ENCODE assay signal across 8 mouse cellular contexts in genomic region chr2:31087663-31088661, GRCm38 (mm10). TPM values are rescaled to one million over a fixed set of nuclear protein-coding genes. Genes with fewer than 3 reads are reported as not detected.
DNase-seq lines count a peak whose midpoint lies in the region; ATAC-seq lines count a peak whose summit lies in the region.

No protein-coding gene starts in this region.

- no peak overlapping the region; the same call in 1 of the 2 replicates for H3K9ac ChIP-seq in forebrain, embryonic 14.5 days (ENCODE audit: low read length)
- H3K9ac ChIP-seq in hindbrain, embryonic 16.5 days (ENCODE audit: low read depth, low read length), result no peak overlapping the region
- H3K9ac ChIP-seq in neural tube, embryonic 13.5 days, result no peak overlapping the region

- intact Hi-C loops in left cerebral cortex, postnatal 14 days (cut with DNase I), result no loop called here

- DNase-seq in left cerebral cortex, adult 11 months (ENCODE audit: low spot score), result peak; percentile 57
- DNase-seq in left cerebral cortex, postnatal 14 days (ENCODE audit: low spot score in 2 of 2), result no peak
- peak; percentile 94 for DNase-seq in brain, adult 2 months (ENCODE audit: low read depth, low spot score)
- peak; percentile 19 for DNase-seq in forebrain, embryonic 14.5 days (ENCODE audit: low spot score)
- peak; percentile 43 for DNase-seq in liver
- DNase-seq in right cerebral cortex, postnatal 4 days, result no peak

- no peaks in the 10 kb centered on the region for H3K27me3 ChIP-seq in forebrain, embryonic 14.5 days (replicated peaks; ENCODE audit: control insufficient read depth, insufficient read depth, low read length)
- no peaks in the 10 kb centered on the region for H3K27me3 ChIP-seq in hindbrain, embryonic 16.5 days (replicated peaks; ENCODE audit: control insufficient read depth, insufficient read depth, low read length)
- H3K27me3 ChIP-seq in neural tube, embryonic 13.5 days, result no peaks in the 10 kb centered on the region

- H3K27ac ChIP-seq in forebrain, embryonic 14.5 days (ENCODE audit: low read depth, low read length), result no peak overlapping the region
- peak overlapping the region; percentile 39; the same call in 1 of the 2 replicates for H3K27ac ChIP-seq in hindbrain, embryonic 16.5 days (ENCODE audit: low read depth, low read length)
- peak overlapping the region; percentile 30; the same call in 1 of the 2 replicates for H3K27ac ChIP-seq in neural tube, embryonic 13.5 days (replicated peaks)

- H3K4me1 ChIP-seq in forebrain, embryonic 14.5 days (ENCODE audit: control insufficient read depth, insufficient read depth, low read length), result peaks cover 10% of the 10 kb centered on the region
- H3K4me1 ChIP-seq in hindbrain, embryonic 16.5 days (ENCODE audit: control insufficient read depth, insufficient read depth, low read depth, low read length), result peaks cover 11% of the 10 kb centered on the region
- peaks cover 36% of the 10 kb centered on the region for H3K4me1 ChIP-seq in neural tube, embryonic 13.5 days (replicated peaks)

- H3K36me3 ChIP-seq in forebrain, embryonic 14.5 days (ENCODE audit: control insufficient read depth, insufficient read depth, low read length), result peaks cover 5% of the 10 kb centered on the region; the same call in 1 of the 2 replicates
- peaks cover 7% of the 10 kb centered on the region for H3K36me3 ChIP-seq in hindbrain, embryonic 16.5 days (ENCODE audit: control insufficient read depth, insufficient read depth, low read length)
- peaks cover 20% of the 10 kb centered on the region for H3K36me3 ChIP-seq in neural tube, embryonic 13.5 days

- H3K9me3 ChIP-seq in forebrain, embryonic 14.5 days (replicated peaks; ENCODE audit: control insufficient read depth, low read length), result no peaks in the 10 kb centered on the region
- H3K9me3 ChIP-seq in hindbrain, embryonic 16.5 days (ENCODE audit: control insufficient read depth, low read length), result peaks cover 3% of the 10 kb centered on the region
- no peaks in the 10 kb centered on the region for H3K9me3 ChIP-seq in neural tube, embryonic 13.5 days

- 35% methylated on average over 11 of the region's 11 CpGs for WGBS in forebrain, embryonic 14.5 days
- WGBS in hindbrain, embryonic 16.5 days, result 25% methylated on average over 11 of the region's 11 CpGs
- WGBS in neural tube, embryonic 13.5 days, result 25% methylated on average over 11 of the region's 11 CpGs

- ATAC-seq in forebrain, embryonic 14.5 days, result no peak
- ATAC-seq in hindbrain, embryonic 16.5 days, result peak; percentile 64; the same call in 1 of the 2 replicates
- 0 out of 2 replicates have a peak, but pooled peaks have one; percentile 36 for ATAC-seq in neural tube, embryonic 13.5 days (ENCODE audit: low read depth)

- H3K4me3 ChIP-seq in forebrain, embryonic 14.5 days (ENCODE audit: low read depth, low read length), result no peak overlapping the region
- no peak overlapping the region for H3K4me3 ChIP-seq in hindbrain, embryonic 16.5 days (ENCODE audit: low read length)
- H3K4me3 ChIP-seq in neural tube, embryonic 13.5 days, result no peak overlapping the region

- H3K4me2 ChIP-seq in forebrain, embryonic 14.5 days (ENCODE audit: low read length), result no peak overlapping the region
- no peak overlapping the region for H3K4me2 ChIP-seq in hindbrain, embryonic 16.5 days (ENCODE audit: low read length)
- no peak overlapping the region for H3K4me2 ChIP-seq in neural tube, embryonic 13.5 days

RNA-seq across cellular contexts. Expression of gene Fnbp1, which starts 53.8 kb away (rescaled TPM):
- total RNA-seq in left cerebral cortex, postnatal 14 days (2021), result 10 to 100 TPM; 73.0 to 74.2 TPM
- polyA plus RNA-seq in forebrain, embryonic 14.5 days (2014; fragmentation: Nextera tagmentation; extraction: Ambion mirVana), result 7.9 and 12.3 TPM in 2 replicates
- polyA plus RNA-seq in hindbrain, embryonic 16.5 days (2015; fragmentation: Nextera tagmentation; extraction: Ambion mirVana), result 35.8 and 36.7 TPM in 2 replicates
- 21.6 and 28.0 TPM in 2 replicates for polyA plus RNA-seq in neural tube, embryonic 13.5 days (2015; fragmentation: Nextera tagmentation; extraction: Ambion mirVana)

Comparison
In these comparisons a context has a peak if more than half of its experiments do, and no peak if none do; other contexts are left out.
1. DNase-seq: peak in left cerebral cortex, adult 11 months (single experiment), brain, adult 2 months (single experiment), forebrain, embryonic 14.5 days (single experiment) and liver (single experiment); none in left cerebral cortex, postnatal 14 days (0 of 2) and right cerebral cortex, postnatal 4 days (single experiment).